Mouse (Mus musculus) bone marrow, adult 2 months (tissue): ENCODE measurements around the gene Ipmk. TPM values are rescaled to one million over a fixed set of nuclear protein-coding genes. Genes with fewer than 3 reads are reported as not detected.

ENCODE experiments used
- H3K27ac ChIP-seq: fragments of 200-500 bp; 2 replicates; pipeline ENCODE4 v1.5.1; 2012; ENCODE audit warnings: low read depth, mild to moderate bottlenecking, control low read depth, inconsistent platforms, low read length; ENCODE audit not compliant: control insufficient read depth, poor library complexity, insufficient read depth
- H3K4me1 ChIP-seq: fragments of 200-500 bp; 2 replicates; pipeline ENCODE4 v1.6.1; 2011; ENCODE audit warnings: low read length; ENCODE audit not compliant: control insufficient read depth, insufficient read depth
- H3K4me3 ChIP-seq: fragments of 200-500 bp; replicated peaks from 2 replicates; pipeline ENCODE3; 2011; ENCODE audit warnings: mild to moderate bottlenecking, low read depth, low read length, control low read depth; ENCODE audit not compliant: control insufficient read depth
- CTCF ChIP-seq: fragments of 200-500 bp; IDR thresholded peaks from 2 replicates; pipeline ENCODE4 v1.5.1; 2011; ENCODE audit warnings: low read length, control low read depth; ENCODE audit not compliant: control insufficient read depth, insufficient read depth
- POLR2A ChIP-seq: fragments of 200-500 bp; IDR thresholded peaks from 2 replicates; pipeline ENCODE4 v1.6.1; 2011; ENCODE audit warnings: low read depth, mild to moderate bottlenecking, control low read depth, low read length, borderline replicate concordance; ENCODE audit not compliant: control insufficient read depth
- WGBS: fragments of 180-500 bp; shearing (Covaris S2); methylation state at CpG from one replicate; pipeline ENCODE4 v1.1.7; 2018; 5-methylcytosine and 5-hydroxymethylcytosine counted together
- polyA plus RNA-seq: library from polyadenylated mRNA; stranded (reverse); fragments of >200 nt; gene quantifications from 2 replicates; pipeline ENCODE4 v1.2.4, GENCODE M21; 2011; ENCODE audit warnings: low replicate concordance; ENCODE audit not compliant: missing spikeins, insufficient read depth, insufficient read length

The Ipmk gene
- polyA plus RNA-seq, 1 experiment: 16.2 TPM

DNA sequence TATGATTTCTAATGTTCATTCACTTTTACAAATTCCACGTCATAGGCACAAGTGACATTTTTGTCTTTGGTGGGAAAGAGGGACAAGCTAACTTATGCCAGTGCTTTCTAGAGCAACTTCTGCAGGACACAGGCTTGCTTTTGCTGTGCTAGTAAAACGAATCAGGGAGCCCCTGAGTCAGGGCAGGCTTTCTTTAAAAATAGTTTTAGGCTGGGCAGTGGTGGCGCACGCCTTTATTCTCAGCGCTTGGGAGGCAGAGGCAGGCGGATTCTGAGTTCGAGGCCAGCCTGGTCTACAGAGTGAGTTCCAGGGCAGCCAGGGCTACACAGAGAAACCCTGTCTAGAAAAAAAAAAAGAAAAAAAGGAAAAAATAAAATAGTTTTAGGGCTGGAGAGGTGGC is 15.7 kb upstream of the Ipmk start:
- 90% methylated on average over 7 of the region's 7 CpGs for WGBS
- no peak overlapping the region for H3K27ac ChIP-seq
- H3K4me1 ChIP-seq: no peaks in the 10 kb centered on the region
- no peak overlapping the region for H3K4me3 ChIP-seq
- TF ChIP-seq CTCF (no peak), POLR2A (no peak)

DNA sequence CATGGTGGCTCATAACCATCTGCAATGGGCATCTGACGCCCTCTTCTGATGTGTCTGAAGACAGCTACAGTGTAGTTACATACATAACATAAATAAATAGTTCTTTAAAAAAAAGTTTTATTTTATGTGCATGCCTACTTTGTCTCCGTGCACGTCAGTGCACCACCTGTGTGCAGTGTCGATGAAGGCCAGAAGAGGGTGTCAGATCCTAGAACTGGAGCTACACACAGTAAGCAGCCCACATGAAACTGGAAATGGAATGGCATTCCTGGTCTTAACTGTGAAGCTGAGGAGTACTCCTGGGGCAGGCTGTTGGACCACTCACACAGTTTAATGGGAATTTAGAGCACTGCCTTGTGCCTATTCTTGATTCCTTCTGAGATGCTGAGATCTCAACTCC is 15.2 kb upstream of the Ipmk start:
- H3K27ac ChIP-seq: no peak overlapping the region
- WGBS: 84% methylated on average over 4 of the region's 4 CpGs
- TF ChIP-seq POLR2A: no peak
- peak; percentile 39 for TF ChIP-seq CTCF
- H3K4me1 ChIP-seq: no peaks in the 10 kb centered on the region
- H3K4me3 ChIP-seq: no peak overlapping the region

DNA sequence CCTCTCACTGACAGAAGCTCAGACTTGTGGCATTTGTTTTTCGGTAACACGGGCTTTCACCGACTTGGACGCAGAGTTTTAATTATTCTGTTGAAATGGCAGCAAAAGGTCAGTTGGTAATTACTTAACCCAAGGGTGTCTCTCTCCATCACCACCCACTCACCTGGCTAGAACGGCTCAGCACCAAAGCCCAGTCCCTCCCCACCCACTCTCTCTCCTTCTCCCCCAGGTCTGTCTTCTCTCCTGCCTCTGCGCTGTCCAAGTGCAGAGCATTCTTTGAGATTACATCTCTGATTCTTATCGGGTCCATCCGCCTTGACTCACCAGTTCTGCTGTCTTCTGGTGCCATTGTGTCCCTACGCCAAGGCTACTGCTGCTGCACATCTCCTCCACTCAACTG is 14.7 kb upstream of the Ipmk start:
- WGBS: 89% methylated on average over 9 of the region's 9 CpGs
- H3K4me1 ChIP-seq: no peaks in the 10 kb centered on the region
- no peak overlapping the region for H3K4me3 ChIP-seq
- TF ChIP-seq CTCF: no peak
- TF ChIP-seq POLR2A: no peak
- no peak overlapping the region for H3K27ac ChIP-seq

DNA sequence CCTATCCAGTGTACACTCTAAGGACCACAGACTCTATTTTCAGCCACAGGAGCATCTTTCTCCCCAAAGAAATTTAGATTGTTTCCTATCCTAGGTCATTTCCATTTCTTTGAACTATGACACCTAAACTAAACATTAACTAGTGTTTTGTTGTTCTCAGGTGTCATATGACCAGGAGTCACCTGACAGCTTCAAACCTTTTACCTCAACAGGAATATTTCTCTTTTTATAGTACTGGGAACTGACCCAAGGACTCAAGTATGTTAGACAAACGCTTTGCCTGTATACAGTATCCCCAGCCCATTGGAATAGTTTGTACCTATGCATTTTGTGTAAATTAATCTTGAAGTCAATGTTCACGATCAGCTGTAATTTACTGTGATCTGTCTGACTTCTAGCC is 9.8 kb upstream of the Ipmk start:
- no peak overlapping the region for H3K4me3 ChIP-seq
- no peak overlapping the region for H3K27ac ChIP-seq
- TF ChIP-seq CTCF: no peak
- no peak for TF ChIP-seq POLR2A
- H3K4me1 ChIP-seq: no peaks in the 10 kb centered on the region
- 87% methylated on average over 2 of the region's 2 CpGs for WGBS

DNA sequence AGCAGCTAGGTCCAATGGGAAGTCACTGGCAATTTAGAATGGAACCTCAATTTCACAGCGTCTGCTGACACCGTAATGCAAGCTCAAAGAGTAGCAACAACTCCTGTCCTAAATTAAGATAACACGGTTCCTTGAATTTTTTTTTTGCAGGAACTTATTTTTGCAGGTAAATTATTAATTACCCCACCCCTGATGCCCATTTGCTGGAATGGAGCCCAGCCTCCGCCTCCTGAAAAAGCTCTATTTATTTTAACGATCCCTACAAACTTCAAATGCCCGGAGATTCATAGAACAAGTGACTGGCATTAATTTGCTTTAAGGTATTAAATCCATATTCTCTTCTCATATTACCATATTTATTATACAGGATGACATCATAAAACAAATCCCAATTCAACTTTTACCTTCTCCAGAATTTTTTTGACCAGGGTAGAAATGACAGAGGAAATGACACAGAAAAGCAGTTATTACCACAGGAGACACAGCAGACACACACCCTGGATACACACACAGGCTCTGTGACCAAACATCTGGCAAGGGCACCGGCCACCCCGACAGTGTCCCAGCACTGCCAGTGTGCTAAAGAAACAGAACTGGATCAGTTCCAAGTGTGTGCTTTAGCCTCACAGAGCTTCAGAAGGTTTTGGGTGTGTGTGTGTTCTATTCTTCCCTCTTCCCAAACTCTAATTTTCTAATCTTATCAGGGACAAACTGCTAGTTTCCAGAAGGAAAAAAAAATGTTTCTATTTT is 9.2 kb upstream of the Ipmk start:
- 63% methylated on average over 8 of the region's 8 CpGs for WGBS
- Histone ChIP-seq H3K4me1 (no peaks in the 10 kb centered on the region), H3K4me3 (no peak overlapping the region), H3K27ac (no peak overlapping the region; the same call in 1 of the 2 replicates)
- TF ChIP-seq POLR2A: no peak
- TF ChIP-seq CTCF: no peak

DNA sequence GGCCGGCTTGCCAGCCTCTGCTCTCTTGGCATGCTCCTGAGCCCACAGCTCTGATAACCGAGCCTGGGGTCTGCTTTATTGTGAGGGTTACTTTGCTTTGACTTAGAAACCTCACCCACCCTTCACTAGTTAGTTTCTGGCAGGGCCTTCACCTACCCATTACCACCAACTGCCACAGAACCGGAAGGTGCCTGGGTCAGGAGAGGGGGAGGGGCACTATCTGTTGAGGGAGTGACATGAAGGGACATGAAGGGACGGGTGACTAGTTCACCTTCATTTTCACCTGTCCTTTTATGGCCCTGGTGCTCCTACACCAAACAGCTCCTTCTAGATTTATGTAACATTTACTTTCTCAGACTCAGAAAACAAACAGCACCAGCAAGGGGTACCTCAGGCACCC is 8.1 kb upstream of the Ipmk start:
- Histone ChIP-seq H3K4me1 (no peaks in the 10 kb centered on the region; the same call in 1 of the 2 replicates), H3K4me3 (no peak overlapping the region), H3K27ac (no peak overlapping the region)
- WGBS: 9% methylated on average over 4 of the region's 4 CpGs
- TF ChIP-seq CTCF (no peak), POLR2A (no peak)

DNA sequence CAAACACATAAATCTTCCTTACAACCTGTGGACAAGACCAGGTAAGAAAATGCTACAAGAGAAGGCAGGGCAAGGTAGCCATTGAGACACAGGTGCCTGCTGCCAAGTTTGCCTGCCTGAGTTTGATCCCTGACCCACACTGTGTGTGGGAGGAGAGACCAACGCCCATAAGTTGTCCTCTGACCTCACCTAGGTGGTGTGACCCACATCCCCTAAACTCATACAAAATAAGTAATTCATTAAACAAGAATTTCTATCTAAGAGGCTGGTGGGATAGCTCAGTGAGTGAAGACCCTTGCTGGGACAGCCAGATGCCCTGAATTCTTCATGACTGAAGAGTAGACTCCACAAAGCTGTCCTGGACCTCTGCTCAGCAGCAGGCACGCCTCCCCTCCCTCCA is 7.4 kb upstream of the Ipmk start:
- H3K4me1 ChIP-seq: no peaks in the 10 kb centered on the region; the same call in 1 of the 2 replicates
- no peak for TF ChIP-seq POLR2A
- no peak for TF ChIP-seq CTCF
- WGBS: 80% methylated on average over 2 of the region's 2 CpGs
- no peak overlapping the region for H3K27ac ChIP-seq
- no peak overlapping the region for H3K4me3 ChIP-seq

DNA sequence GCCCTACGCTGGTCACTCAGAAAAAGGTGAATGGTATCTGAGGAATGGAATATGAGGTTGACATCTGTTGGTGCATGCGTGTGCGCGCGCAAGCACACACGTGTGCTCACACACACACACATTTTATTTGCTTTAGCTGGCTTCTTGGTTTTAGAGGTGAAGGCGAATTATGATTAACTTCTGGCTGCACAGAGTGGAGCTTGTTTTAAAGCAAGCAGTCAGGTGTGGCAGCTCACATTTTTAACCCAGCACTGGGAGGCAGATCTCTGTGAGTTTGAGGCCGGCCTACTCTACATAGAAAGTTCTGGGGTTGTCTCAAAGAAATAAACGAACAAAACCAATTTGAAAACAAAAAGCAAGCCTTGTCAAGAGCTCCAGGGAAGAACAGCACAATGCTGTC is 6.3 kb upstream of the Ipmk start:
- no peak overlapping the region for H3K4me3 ChIP-seq
- no peaks in the 10 kb centered on the region; the same call in 1 of the 2 replicates for H3K4me1 ChIP-seq
- 91% methylated on average over 9 of the region's 9 CpGs for WGBS
- no peak overlapping the region for H3K27ac ChIP-seq
- TF ChIP-seq POLR2A (no peak), CTCF (no peak)
